Mouse (Mus musculus) Muller cell, postnatal 12 days (primary cell): Measurements from ENCODE around the gene Foxl1.
A peak's percentile ranks its signal among the peaks of the same experiment; 100 is the strongest.

ENCODE experiments used
- DNase-seq: peaks from one replicate; pipeline ENCODE4 v3.0.0-alpha.2; 2015; ENCODE audit errors: inconsistent ontology term

The Foxl1 gene

DNA sequence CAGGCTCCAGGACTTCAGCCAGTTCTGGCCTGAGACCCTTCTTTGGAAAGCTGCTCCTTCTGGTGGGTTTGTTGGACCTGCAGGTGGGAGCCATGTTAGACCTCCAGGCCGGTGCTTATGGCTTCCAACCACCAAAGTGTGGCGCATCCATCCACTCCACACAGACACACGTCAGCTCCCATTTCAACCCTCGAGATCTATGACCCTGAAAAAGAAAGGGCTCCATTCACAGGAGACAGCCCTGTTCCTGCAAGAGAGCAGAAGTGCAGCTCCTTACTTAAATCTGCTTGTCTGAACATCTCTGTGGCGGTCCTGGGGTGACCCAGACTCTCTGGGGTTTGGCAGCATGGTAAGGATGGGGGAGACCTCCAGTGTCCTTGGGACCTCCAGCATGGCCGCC, 34.2 kb upstream of the Foxl1 start:
- no peak for DNase-seq

DNA sequence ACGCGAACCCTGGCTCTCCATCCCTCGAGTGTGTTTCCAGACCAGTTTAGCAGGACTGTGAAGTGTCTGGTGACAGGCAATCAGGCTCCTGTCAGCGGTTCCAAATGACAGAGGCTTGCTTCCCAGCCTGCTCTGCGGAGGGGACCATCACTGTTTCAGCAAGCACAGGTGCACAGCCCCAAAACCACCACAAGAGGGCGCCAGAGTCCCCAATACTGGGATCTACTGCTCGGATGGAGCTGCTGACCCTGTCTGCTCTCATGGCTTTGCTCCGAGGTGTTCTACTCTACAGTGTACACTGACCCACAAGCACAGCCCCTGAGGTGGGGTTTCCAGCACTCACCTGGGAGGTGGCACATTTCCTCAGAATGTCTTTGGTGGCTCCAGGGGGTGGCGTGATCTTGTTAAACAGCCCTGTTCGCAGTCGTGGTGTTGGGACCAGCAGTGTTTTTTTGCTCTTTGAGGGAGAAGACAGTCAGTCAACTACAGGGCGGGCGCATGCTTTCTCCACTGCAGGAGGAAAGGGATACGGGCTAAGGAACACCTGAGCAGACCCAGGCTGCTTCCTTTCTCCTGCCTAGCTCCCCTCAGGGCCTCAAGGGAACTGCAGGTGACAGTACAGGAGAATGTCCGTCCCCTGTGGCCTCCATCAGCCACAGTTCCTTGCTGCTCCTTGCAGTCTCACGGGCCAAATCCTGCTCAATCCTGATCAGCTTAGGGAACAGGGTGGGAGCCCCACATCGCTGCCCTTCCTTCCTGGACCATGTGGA, 23.5 kb upstream of the Foxl1 start:
- DNase-seq, result peak; percentile 57

DNA sequence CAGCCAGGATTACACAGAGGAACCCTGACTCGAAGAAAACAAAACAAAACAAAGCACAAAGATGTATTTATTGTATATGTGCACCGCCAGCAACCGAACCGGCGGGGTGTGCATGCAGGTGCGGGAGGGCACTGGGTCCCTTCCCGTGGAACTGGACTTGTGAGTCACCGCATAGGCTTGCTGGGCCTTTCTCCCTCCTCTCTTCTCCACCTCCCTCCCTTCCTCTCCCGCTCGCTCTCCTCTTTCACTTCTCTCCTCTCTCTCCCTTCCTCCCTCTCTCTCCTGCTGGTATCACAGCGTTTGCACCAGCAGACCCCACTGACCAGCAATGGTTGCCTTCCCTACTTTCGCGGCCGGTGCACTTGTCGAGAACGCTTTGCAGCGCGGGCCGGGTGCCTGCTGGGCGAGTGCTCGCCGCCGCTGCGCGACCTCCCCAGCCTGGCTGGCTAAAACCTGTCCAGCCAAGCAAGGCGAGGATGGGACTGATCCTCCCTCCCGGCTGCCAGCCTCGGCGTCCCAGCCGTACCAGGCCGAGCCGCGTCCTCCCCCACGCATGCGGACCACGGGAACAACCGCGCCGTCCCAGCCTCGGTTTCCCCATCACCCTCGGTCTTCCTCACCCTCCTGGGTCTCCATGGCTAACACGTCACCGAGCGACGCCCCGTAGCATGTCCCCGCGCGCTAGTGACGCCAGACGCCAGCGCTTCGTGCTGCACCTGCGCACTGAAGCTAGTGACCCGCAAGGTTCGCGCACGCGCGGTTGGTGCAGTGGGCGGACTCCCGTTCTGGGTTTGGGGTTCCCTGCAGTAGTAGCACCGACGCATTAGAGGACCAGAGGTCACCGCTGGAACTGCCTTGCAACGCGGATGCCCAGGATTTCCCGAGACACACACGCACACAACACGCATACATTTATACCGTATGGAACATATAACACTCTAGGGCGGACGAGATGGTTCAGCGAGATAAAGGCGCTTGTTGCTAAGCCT, 19.8 kb upstream of the Foxl1 start, which contains the start of gene Mthfsd:
TSS of gene Mthfsd (minus strand) at position 725 of the 989 bp plus-strand sequence.
- DNase-seq, result peak; percentile 98

DNA sequence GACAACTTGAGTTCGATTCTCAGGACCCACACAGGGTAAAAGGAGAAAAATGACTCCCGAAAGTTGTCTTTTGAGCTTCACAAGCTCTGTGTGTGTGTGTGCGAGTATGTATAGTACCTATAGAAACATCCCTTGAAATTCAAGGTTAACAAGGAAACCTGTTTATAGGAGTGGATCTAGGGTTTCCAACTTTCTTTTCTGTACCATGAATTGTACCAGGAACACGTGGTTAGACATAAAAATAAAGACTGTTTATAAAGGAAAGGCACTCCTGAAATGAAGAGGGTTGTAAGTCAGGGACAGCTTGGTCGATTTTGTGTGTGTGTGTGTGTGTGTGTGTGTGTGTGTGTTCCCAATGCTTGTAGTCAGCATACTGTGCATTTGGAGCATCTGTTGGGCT, 19.1 kb upstream of the Foxl1 start:
- no peak for DNase-seq

DNA sequence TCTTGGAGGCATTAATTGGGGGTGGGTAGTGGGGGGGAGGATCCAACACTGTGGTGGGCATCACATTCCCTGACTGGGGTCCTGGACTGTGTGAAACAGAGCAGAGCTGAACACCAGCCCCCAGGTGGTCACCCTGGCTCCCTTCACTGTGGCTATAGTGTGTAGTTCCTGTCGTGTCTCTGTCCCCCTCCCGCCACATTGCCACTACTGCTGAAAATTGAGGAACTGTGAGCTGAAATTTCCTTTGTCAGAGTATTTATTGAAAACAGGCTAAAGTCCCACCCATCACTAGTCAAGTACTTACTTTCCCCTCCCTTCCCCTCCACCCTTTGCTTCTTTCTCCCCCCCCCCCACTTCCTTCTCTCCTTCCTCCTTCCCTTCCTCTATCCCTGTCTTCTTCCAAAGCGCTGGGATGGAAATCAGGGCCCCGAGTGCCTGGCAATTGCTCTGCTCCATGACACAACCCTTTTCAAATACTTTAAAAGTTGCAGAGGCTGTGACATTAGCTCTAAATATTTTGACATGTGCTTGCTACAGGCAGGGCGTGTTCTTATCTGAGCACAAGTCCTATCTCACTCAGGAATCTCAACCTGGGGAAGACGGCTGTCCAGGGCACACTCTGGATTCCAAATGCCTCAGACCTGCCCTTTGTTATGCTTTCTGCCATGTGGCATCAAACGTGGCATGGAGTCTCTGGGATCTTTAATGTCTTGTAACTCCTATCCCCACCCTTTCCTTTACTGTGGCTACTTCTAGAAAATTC, 16.4 kb upstream of the Foxl1 start:
- no peak for DNase-seq

DNA sequence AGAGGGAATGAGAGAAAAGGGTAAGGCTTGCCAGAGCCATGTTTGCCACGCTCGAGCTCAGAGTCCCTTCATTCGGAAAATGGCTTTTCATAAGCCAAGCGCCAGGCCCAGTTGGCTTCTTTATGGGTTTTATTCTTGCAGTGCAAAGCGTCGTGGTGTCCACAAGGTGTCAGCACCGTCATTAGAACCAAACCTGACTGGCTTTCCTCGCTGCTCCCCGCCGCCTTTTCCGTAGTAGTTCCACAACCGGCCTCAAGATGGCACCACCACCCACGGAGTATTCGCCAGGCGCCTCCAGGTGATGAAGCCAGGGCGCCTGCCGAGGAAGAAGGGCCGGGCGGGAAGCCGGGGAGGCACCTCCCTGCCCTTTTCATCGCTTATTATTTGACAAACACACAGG, 14.5 kb upstream of the Foxl1 start:
- DNase-seq, result peak; percentile 91

DNA sequence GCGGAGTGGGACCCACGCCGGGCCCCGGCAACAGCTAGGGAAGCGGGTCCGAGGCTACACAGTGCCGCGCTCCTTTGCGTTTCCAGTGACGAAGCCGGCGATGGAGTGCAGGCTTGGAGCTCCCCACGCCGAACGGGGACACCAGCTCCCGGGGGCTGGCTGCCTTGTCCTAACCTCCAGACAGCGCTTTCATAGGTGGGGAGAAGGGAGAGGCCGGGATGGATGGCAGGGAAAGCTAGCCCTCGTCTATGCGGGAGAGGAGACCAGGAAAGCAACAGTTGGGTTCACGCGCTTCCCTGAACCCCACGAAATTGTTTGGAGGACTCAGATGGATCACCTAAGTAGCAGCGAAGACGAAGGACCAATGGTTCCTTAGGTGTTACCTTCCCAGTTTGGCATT, 12.6 kb upstream of the Foxl1 start:
- DNase-seq, result no peak

DNA sequence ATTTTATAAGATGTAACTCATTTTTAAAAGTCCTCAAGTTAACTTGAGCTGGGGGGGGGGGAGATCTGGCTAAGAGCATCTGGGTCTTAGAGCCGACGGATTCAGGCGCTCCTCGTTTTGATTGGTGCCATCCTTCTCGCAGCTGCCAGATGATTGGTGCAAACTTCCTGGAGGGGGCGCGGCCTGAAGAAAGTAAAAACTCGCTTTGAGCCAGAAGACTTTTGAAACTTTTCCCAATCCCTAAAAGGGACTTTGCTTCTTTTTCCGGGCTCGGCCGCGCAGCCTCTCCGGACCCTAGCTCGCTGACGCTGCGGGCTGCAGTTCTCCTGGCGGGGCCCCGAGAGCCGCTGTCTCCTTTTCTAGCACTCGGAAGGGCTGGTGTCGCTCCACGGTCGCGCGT, 11.8 kb upstream of the Foxl1 start, which contains the start of gene Foxc2:
TSS of gene Foxc2 (plus strand) at position 224 of the 400 bp plus-strand sequence.
- DNase-seq, result peak; percentile 93

DNA sequence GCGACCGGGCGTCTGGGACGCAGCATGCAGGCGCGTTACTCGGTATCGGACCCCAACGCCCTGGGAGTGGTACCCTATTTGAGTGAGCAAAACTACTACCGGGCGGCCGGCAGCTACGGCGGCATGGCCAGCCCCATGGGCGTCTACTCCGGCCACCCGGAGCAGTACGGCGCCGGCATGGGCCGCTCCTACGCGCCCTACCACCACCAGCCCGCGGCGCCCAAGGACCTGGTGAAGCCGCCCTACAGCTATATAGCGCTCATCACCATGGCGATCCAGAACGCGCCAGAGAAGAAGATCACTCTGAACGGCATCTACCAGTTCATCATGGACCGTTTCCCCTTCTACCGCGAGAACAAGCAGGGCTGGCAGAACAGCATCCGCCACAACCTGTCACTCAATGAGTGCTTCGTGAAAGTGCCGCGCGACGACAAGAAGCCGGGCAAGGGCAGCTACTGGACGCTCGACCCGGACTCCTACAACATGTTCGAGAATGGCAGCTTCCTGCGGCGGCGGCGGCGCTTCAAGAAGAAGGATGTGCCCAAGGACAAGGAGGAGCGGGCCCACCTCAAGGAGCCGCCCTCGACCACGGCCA, 11.1 kb upstream of the Foxl1 start:
- DNase-seq, result peak; percentile 52

DNA sequence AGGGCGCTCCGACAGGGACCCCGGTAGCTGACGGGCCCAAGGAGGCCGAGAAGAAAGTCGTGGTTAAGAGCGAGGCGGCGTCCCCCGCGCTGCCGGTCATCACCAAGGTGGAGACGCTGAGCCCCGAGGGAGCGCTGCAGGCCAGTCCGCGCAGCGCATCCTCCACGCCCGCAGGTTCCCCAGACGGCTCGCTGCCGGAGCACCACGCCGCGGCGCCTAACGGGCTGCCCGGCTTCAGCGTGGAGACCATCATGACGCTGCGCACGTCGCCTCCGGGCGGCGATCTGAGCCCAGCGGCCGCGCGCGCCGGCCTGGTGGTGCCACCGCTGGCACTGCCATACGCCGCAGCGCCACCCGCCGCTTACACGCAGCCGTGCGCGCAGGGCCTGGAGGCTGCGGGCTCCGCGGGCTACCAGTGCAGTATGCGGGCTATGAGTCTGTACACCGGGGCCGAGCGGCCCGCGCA, 10.5 kb upstream of the Foxl1 start:
- DNase-seq, result peak; percentile 27

DNA sequence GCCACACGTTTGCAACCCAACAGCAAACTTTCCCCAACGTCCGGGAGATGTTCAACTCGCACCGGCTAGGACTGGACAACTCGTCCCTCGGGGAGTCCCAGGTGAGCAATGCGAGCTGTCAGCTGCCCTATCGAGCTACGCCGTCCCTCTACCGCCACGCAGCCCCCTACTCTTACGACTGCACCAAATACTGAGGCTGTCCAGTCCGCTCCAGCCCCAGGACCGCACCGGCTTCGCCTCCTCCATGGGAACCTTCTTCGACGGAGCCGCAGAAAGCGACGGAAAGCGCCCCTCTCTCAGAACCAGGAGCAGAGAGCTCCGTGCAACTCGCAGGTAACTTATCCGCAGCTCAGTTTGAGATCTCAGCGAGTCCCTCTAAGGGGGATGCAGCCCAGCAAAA, 9.8 kb upstream of the Foxl1 start:
- no peak for DNase-seq

DNA sequence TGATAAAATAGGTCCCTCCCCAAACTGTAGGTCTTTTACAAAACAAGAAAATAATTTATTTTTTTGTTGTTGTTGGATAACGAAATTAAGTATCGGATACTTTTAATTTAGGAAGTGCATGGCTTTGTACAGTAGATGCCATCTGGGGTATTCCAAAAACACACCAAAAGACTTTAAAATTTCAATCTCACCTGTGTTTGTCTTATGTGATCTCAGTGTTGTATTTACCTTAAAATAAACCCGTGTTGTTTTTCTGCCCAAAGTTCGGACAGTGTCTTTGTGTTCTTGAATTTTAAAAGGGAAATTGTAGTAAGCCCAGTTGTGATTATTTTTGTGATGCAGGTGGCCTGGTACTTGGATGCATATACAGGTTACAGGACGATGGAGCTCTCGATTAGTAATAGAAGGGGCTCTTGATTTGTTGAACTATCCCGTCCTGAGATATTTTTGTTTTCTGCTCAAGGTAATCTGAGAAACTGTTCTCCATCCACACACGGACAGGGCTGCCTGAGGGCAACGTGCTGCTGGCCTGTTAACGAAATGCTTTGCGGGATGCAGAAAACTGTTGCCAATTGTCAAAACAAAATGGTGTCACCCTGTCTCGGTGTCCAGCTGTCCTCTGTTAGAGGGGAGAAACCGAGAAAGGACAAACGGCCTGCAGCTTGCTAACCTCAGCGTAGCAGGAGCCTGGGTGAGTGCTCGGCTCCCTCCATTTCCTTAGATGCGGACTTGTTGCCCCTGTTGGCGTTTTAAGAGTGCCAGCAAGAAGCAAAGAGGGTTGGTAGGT, 8.9 kb upstream of the Foxl1 start:
- no peak for DNase-seq

DNA sequence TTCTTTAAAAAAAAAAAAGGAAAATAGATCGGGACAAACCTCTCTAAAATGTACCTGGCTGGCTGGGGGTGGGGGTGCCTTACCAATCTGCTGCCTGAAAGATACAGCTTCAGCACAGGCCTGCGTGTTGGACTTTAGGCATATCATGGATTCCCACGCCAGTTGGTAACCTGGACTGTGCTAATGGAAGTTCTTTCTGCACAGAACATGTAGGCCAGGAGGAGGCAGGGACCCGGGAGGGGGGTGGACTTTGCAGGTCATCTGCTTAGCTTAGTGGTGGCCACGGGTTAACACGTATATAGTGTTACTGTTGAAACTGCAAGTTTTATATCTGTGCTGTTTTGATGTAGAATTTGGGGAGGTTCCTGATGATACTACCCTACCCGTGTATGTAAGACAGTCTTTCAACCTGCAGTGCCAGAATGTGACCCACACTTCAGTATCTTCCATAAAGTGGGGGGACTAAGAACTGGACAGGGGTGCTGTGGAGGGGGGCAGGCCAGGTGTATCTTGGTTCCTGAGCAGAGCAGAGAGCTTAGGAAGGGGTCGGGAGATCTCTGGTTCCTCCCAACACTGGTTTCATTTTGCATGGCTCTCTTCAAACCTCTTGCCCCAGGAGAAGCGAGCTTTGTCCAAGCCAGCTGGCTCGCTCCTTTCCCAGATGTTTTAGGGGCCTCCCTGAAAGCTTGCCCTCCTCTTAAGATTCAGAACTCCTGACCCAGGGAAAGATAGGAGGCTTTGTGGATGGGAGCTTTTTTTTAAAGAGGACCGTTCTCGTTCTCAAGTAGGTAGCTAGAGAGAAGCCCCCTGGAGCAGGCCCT, 7.9 kb upstream of the Foxl1 start:
- no peak for DNase-seq

DNA sequence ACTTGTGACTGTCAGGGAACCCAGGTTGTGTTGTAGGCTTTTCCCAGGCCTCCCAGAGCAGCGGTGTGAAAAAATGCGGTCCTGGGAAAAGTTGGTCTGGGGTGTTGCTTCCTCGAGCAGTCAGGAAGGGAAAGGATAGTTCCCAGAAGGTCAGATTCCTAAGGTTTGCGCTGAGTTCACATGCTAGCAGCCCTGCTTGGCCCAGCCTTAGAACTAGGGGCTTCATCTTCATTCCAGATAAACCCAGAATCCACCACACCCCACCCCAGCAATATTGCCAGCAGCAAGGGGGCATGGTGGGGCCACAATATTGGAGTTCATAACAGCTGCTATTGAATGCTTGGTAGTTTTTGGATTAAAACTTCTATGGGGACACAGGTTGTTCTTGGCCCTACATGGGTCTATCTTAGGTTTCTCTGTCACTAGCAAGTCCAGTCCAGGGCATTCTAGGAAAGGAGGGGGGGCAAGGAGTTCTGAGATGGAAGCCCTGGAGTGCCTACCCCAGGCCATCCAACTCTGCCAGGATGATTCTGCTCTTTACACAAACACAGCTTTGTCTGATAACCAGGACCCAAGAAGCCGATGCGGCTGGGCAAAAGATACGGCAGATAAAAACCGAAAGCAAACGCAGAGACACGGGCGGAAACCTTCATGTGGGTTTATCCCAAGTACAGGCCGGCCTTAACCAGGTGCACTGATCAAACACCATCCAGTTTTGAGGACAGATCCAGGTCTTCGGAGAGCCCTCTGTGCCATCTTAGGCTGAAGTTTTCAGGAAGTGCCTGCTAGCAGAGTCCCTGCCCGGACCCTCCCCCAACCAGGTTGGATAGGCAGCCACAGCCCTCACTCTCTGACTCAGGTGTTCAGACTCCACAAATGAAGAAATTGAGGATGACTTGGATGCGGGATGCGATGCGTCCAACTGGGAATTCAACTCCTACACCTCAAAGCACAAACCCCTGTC, 7.0 kb upstream of the Foxl1 start:
- no peak for DNase-seq

DNA sequence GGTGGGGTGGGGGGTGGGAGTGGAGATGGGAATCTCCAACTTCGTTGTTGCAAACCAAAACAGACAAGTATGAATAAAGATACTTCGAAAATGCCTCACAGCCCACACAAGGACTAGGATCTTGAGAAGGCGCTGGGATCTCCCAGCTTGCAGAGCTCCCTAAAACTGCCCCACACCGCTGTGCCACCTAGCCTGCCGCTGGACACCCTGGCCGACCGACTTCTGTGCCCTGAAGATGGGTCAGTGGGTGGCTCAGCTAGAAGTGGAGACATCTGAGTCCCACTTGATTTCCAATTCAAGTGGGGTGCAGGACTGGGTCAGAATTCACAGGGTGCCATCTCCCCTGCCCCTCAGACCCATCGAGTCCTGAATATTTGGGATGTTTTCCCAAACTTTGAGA, 6.0 kb upstream of the Foxl1 start:
- no peak for DNase-seq

DNA sequence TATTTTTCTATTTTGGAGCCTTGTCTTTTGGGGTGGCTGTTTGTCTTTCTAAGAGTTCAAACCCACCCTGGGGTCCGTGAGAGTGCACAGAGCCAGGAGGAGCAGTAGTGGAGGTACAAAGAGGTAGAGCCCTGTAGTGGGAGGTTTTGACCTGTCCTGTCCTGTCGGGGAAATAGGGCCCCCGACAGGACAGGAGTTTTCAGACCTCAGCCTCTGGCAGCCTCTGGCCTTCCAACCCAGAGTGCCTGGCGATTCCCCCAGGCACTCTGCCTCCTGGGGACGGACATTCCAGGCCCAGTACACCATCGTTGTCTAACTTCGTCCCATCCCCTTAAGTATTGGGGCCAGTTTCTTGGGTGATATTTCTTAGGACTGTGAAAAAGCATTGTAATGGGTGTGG, 5.4 kb upstream of the Foxl1 start:
- DNase-seq, result no peak

DNA sequence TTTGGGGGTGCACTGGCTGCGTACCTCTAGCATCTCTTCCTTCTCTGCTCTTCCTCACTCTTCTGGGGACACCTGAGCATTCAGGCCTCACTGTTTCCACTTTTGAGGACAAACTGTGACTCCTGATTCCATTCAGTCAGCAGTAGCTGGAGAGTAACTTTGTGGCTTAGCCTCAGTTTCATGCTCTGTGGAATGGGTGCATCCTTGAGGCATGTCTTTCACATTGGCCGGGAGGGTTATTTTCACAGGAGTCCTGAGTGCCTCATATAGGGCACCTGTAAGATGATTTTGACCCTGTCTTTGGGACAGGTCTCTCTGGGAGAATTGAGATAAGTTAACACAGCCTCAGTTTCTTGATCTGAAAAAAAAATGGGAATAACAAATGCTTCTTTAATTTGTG, 4.6 kb upstream of the Foxl1 start:
- DNase-seq, result no peak

DNA sequence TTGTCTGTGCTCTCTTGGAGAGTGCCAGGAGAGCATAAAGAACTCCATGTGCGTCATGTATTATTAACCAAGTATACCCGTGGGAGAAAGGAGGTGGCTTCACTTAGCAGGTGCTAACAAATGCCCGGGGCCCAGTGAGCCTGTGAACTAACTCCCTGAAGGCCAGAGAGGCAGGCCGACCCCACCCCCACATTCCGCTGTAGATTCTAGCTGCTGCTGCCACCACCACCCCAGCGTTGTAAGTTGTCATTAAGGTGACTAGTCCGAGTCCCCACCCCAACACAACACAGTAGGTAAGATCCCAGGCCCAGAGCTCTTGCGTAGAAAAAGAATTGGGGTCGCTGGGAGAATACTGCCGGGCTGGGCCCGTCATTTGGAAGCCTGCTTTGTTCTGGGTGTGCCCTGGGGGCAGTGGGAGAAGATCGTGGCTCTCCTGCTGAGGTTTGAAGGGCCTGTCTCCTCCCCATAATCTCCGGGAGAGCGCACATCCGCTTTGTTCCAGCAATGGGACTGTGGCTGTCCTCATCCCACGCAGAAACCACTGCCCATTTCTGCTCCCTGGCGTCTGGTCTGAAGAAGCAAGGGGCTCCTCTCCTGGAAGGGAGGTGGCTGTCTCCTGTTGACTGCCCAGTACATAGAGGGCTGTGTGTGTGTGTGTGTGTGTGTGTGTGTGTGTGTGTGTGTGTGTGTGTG, 3.0 kb upstream of the Foxl1 start:
- peak; percentile 51 for DNase-seq
